Mouse (Mus musculus): Measurements from ENCODE around the gene Hbp1. TPM values are rescaled to one million over a fixed set of nuclear protein-coding genes. Genes with fewer than 3 reads are reported as not detected.

Hbp1 gene
- total RNA-seq (2023) = 189 TPM

DNA sequence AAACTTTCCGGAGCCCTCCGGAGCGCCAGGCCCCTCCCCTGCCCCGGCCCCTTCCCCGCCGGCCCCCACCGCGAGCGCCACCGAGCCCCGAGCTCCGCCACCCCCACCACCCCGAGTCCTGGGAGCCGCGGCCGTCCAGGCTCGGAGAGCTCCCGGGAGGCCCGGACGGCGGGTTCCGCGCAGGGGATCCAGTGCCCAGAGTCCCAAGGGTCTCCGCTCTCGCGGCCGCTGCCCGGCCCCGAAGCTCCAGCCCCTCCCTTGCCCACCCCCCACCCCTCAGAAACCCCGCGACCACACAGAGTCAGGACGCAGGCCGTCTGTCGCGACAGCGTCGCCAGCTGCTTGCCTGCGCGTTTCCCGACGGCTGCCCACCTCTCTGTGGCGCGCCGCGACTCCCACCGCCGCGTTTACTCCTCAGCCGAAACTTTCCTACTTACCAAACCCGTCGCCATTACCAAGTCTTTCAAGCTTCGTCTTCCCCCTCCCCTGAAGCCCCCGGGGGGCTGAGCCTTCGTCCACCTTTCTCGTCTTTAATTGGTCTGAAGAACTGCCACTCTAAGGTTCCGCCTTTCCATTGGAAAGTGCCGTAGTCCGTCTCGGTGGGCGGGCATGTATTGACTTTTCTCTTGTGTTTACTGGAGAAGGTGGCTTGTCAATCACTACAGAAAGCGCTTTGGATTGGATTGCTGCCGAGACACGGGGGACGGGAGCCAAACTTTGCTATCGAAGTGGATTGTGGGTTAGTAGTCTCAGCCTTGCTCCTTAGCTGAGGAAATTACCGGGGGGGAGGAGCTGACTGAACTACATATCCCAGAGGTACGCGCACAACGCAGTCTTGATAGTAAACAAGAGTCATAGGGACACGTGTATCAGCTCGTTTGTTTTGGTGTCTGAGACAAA lies at the start of gene Hbp1:
Gene Hbp1, minus strand, starts transcription at position 777 of the 900 bp plus-strand sequence.

Other genes with a start within 250 kb of the Hbp1 start
- gene Gpr22, start 236.6 kb downstream of the Hbp1 start, total RNA-seq (2023) = not detected
- gene Prkar2b, start 110.8 kb upstream of the Hbp1 start, total RNA-seq (2023) = 3.2 TPM

Data from CD4-positive naive resting alpha-beta T cell, adult 76 days (primary cell).